Mouse (Mus musculus): ENCODE data around the gene Amd1.

DNA sequence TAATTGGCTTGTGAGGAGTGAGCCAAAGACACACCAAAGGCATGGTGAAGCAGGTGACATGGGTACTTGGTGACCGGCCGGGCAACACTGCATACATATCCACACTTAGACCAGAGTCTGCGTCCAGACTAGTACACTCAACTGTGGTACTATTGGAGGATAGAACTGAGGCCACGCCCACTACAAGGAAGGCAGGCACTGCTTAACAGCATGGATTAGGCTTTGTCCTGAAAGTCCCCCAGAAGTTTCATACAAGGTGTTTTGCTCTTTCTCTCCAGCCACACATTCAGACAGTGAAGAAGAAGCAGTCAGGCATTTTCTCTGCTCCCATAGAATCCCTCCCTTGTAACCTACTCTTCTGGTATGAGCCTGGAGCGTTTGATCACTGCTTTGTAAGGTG is 45.3 kb downstream of the Amd1 start:
- TF ChIP-seq ZNF384 (IDR thresholded peaks at IDR 0.05; ENCODE audit: low read depth, low read length) (no peak), MAFK (IDR thresholded peaks at IDR 0.05; ENCODE audit: insufficient read depth, low read depth, low read length) (no peak)

All from ES-E14 (cell line).